Mouse (Mus musculus): ENCODE results near the gene Blnk.

GRCm38 (mm10) chr19:41030161-41030560 lies 35.8 kb upstream of the Blnk start:
- TF ChIP-seq GATA1 (IDR thresholded peaks at IDR 0.05; ENCODE audit: borderline replicate concordance, low read length) (no peak), FLI1 (IDR thresholded peaks at IDR 0.05; ENCODE audit: low read length) (no peak)

All from megakaryocyte, embryonic 14.5 days (primary cell).